Mouse (Mus musculus): Measurements from ENCODE around the gene Ndrg2.

- no peak for TF ChIP-seq EP300 (IDR thresholded peaks at IDR 0.05; ENCODE audit: low read depth)
- no peak for TF ChIP-seq CTCF (IDR thresholded peaks at IDR 0.05; ENCODE audit: low read depth)
These were observed 27.1 kb upstream of the Ndrg2 start for GRCm38 (mm10) chr14:51940944-51941560.

Measured in liver, embryonic 14.5 days (tissue).